8 mouse cellular contexts compared by ENCODE assay signal in genomic region chr12:70345531-70346138, GRCm38 (mm10). TPM values are rescaled to one million over a fixed set of nuclear protein-coding genes. Genes with fewer than 3 reads are reported as not detected.
DNase-seq lines count a peak whose midpoint lies in the region; ATAC-seq lines count a peak whose summit lies in the region.

No protein-coding gene starts in this region.

- ATAC-seq in heart, embryonic 11.5 days (replicated peaks; ENCODE audit: insufficient number of reproducible peaks, low FRiP score, low TSS enrichment) = no peak

- intact Hi-C loops in left cerebral cortex, postnatal 36 days (cut with DNase I) = loop anchor here (2.0 to 5.0 kb wide), 3 partner anchors 63 to 108 kb away; no protein-coding TSS in a partner anchor

- 28% methylated on average over 16 of the region's 16 CpGs for WGBS in heart, embryonic 11.5 days (ENCODE audit: insufficient replicate concordance)

- H3K9me3 ChIP-seq in heart, embryonic 11.5 days (replicated peaks; ENCODE audit: control insufficient read depth, low read length) = no peaks in the 10 kb centered on the region

- H3K4me3 ChIP-seq in heart, embryonic 11.5 days (ENCODE audit: low read depth, low read length) = peak overlapping the region; percentile 62; the same call in 1 of the 2 replicates

- no peak overlapping the region for H3K27ac ChIP-seq in heart, embryonic 11.5 days (ENCODE audit: low read depth, low read length)

- peak overlapping the region; percentile 90 for H3K4me2 ChIP-seq in heart, embryonic 11.5 days

- H3K9ac ChIP-seq in heart, embryonic 11.5 days (ENCODE audit: low read depth, low read length) = no peak overlapping the region

- H3K4me1 ChIP-seq in heart, embryonic 11.5 days (ENCODE audit: control insufficient read depth, insufficient read depth, low read length) = no peaks in the 10 kb centered on the region; the same call in 1 of the 2 replicates

- no peaks in the 10 kb centered on the region for H3K36me3 ChIP-seq in heart, embryonic 11.5 days (ENCODE audit: control insufficient read depth, insufficient read depth, low read length)

- peaks cover 24% of the 10 kb centered on the region for H3K27me3 ChIP-seq in heart, embryonic 11.5 days (ENCODE audit: control insufficient read depth, insufficient read depth, low read length)

- DNase-seq in heart, adult 18-20 months = no peak
- DNase-seq in brain, adult 2 months (ENCODE audit: low read depth, low spot score) = peak; percentile 53
- DNase-seq in frontal cortex, postnatal 14 days (ENCODE audit: low spot score in 2 of 2) = peak; percentile 62 to 64
- peak; percentile 62 to 79 for DNase-seq in left cerebral cortex, postnatal 36 days (ENCODE audit: low spot score in 2 of 2)
- peak; percentile 64 for DNase-seq in right cerebral cortex, postnatal 14 days
- no peak for DNase-seq in thymus, postnatal 10 days (ENCODE audit: low spot score in 2 of 2)
- no peak for DNase-seq in liver

RNA-seq across cellular contexts. Expression of gene Trim9, which starts 1.8 kb away (rescaled TPM):
- polyA plus RNA-seq in heart, embryonic 11.5 days (2014; fragmentation: Nextera tagmentation; extraction: Ambion mirVana) = 0.59 and 0.75 TPM in 2 replicates
- total RNA-seq in heart, adult 18-20 months (2021) = not detected
- 100 to 1,000 TPM; 329 to 436 TPM for total RNA-seq in left cerebral cortex, postnatal 36 days (2021)

Comparison
In these comparisons a context has a peak if more than half of its experiments do, and no peak if none do; other contexts are left out.
1. DNase-seq: peak in brain, adult 2 months (single experiment), frontal cortex, postnatal 14 days (2 of 2), left cerebral cortex, postnatal 36 days (2 of 2) and right cerebral cortex, postnatal 14 days (single experiment); none in heart, adult 18-20 months (0 of 2), thymus, postnatal 10 days (0 of 2) and liver (single experiment).
2. RNA of gene Trim9, which starts 1.8 kb away (total RNA-seq): 329 to 436 TPM in left cerebral cortex, postnatal 36 days; not detected in heart, adult 18-20 months; every median in the first group is over 100 times any median in the second.